Mouse (Mus musculus): ENCODE data around the gene Prrt1. TPM values are rescaled to one million over a fixed set of nuclear protein-coding genes. Genes with fewer than 3 reads are reported as not detected.

Gene Prrt1
- total and polyA plus RNA-seq, 3 experiments: not detected

DNA sequence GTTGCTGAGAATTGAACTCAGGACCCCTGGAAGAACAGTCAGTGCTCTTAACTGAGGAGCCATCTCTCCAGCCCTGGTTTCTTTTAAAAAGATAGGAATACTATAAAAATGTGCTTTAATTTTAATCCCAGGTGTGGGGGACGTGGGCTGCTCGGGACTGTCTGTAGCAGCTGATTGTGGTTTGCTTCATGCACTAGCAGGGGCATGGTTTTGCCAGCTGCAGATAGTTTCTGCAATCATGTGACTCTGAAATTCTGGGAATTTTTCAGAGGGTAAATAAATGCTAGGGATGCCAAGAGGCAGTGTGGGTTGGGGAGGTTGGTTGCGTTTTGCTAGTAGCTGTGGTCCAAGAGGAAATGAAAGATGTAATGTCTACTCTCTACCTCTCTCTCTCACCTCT, 12.6 kb downstream of the Prrt1 start:
- H3K79me2 ChIP-seq (replicated peaks; ENCODE audit: control insufficient read depth, extremely low read depth, insufficient read depth, poor library complexity, severe bottlenecking): no peaks in the 10 kb centered on the region; the same call in 1 of the 2 replicates
- H3K9ac ChIP-seq (ENCODE audit: insufficient read depth, low read depth): no peak overlapping the region
- no peak for DNase-seq (ENCODE audit: extremely low read depth)
- peaks cover 0 to 29% of the 10 kb centered on the region in 2 experiments; a peak in 3 of 4 replicates for H3K4me1 ChIP-seq (ENCODE audit: control insufficient read depth in 1 of 2, insufficient read depth in 2 of 2)
- no peak overlapping the region for H3K27ac ChIP-seq (ENCODE audit: insufficient read depth, low read depth)
- H3K4me2 ChIP-seq (ENCODE audit: insufficient read depth, low read depth, poor library complexity, severe bottlenecking): no peak overlapping the region
- no peak overlapping the region for H3K4me3 ChIP-seq (replicated peaks in 1 of 3; ENCODE audit: low read depth in 2 of 3, low read length in 2 of 3, poor library complexity in 1 of 3)
- peaks cover 9% of the 10 kb centered on the region for H3K9me3 ChIP-seq (replicated peaks; ENCODE audit: low read length)
- TF ChIP-seq MAZ (IDR thresholded peaks at IDR 0.05; ENCODE audit: low read depth, low read length): no peak
- no peak for TF ChIP-seq RAD21 (IDR thresholded peaks at IDR 0.05; ENCODE audit: low read depth, low read length)
- no peak for TF ChIP-seq MAX (IDR thresholded peaks at IDR 0.05; ENCODE audit: low read length)
- TF ChIP-seq CTCF (conservative IDR thresholded peaks at IDR 0.05 in 1 of 2, IDR thresholded peaks at IDR 0.05 in 1 of 2; ENCODE audit: low read depth in 2 of 2, low read length in 2 of 2): no peak
- TF ChIP-seq RCOR1 (conservative IDR thresholded peaks at IDR 0.05; ENCODE audit: low read depth, low read length): no peak
- no peak for TF ChIP-seq MAFK (IDR thresholded peaks at IDR 0.05; ENCODE audit: insufficient replicate concordance, low read length)
- H3K27me3 ChIP-seq (replicated peaks): peaks cover 66% of the 10 kb centered on the region
- dilution Hi-C loops (cut with MboI; ENCODE audit: extremely low pct_ligation_motif_present, extremely low pct_unique_long_range_greater_than_20kb, low sequenced_read_pairs): no loop called here
- peaks cover 0 to 9% of the 10 kb centered on the region in 2 experiments for H3K36me3 ChIP-seq (replicated peaks in 1 of 2; ENCODE audit: control insufficient read depth in 1 of 2, insufficient read depth in 1 of 2, low read length in 1 of 2)
- in situ Hi-C loops (cut with MboI; ENCODE audit: low pct_ligation_motif_present, low pct_unique_long_range_greater_than_20kb, low sequenced_read_pairs): no loop called here

DNA sequence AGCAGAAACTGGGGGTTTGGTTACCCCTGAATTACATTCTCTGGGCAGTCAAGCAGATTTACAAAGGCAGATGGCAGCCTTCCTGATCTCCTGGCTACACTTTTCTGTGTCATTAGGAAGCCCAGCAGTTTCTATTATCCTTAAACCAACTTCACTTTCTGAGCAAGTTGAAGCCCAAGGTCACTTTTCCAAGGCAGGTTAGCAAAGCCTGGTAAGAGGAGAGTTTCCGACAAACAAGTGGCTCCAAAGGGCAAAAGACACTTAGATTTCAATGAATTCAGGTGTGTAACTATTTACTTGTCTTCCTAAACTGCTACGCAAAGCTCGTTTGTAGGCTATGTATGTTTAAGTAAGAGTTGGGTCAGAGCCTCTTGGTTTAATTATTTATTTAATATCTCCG, 14.0 kb downstream of the Prrt1 start:
- Histone ChIP-seq H3K79me2 (replicated peaks; ENCODE audit: control insufficient read depth, extremely low read depth, insufficient read depth, poor library complexity, severe bottlenecking) (no peaks in the 10 kb centered on the region; the same call in 1 of the 2 replicates), H3K4me3 (replicated peaks in 1 of 3; ENCODE audit: low read depth in 2 of 3, low read length in 2 of 3, poor library complexity in 1 of 3) (no peak overlapping the region), H3K4me2 (ENCODE audit: insufficient read depth, low read depth, poor library complexity, severe bottlenecking) (no peak overlapping the region), H3K27me3 (replicated peaks) (peaks cover 51% of the 10 kb centered on the region), H3K9ac (ENCODE audit: insufficient read depth, low read depth) (no peak overlapping the region), H3K36me3 (replicated peaks in 1 of 2; ENCODE audit: control insufficient read depth in 1 of 2, insufficient read depth in 1 of 2, low read length in 1 of 2) (peaks cover 0 to 11% of the 10 kb centered on the region in 2 experiments), H3K27ac (ENCODE audit: insufficient read depth, low read depth) (no peak overlapping the region), H3K4me1 (ENCODE audit: control insufficient read depth in 1 of 2, insufficient read depth in 2 of 2) (peaks cover 4 to 38% of the 10 kb centered on the region in 2 experiments), H3K9me3 (replicated peaks; ENCODE audit: low read length) (peaks cover 9% of the 10 kb centered on the region)
- in situ Hi-C loops (cut with MboI; ENCODE audit: low pct_ligation_motif_present, low pct_unique_long_range_greater_than_20kb, low sequenced_read_pairs): no loop called here
- no peak for DNase-seq (ENCODE audit: extremely low read depth)
- dilution Hi-C loops (cut with MboI; ENCODE audit: extremely low pct_ligation_motif_present, extremely low pct_unique_long_range_greater_than_20kb, low sequenced_read_pairs): no loop called here
- no peak for TF ChIP-seq MXI1 (IDR thresholded peaks at IDR 0.05; ENCODE audit: low read depth, low read length)
- TF ChIP-seq ELF1 (IDR thresholded peaks at IDR 0.05; ENCODE audit: low read depth, low read length): no peak
- no peak for TF ChIP-seq EP300 (IDR thresholded peaks at IDR 0.05; ENCODE audit: low read length)
- TF ChIP-seq USF2 (conservative IDR thresholded peaks at IDR 0.05; ENCODE audit: low read depth, low read length): no peak
- no peak for TF ChIP-seq ETS1 (conservative IDR thresholded peaks at IDR 0.05; ENCODE audit: low read depth, low read length)
- no peak for TF ChIP-seq SMC3 (IDR thresholded peaks at IDR 0.05; ENCODE audit: low read depth, low read length)
- TF ChIP-seq JUND (conservative IDR thresholded peaks at IDR 0.05; ENCODE audit: low read depth, low read length): no peak
- TF ChIP-seq CHD1 (IDR thresholded peaks at IDR 0.05; ENCODE audit: low read depth, low read length): no peak
- no peak for TF ChIP-seq IRF4 (IDR thresholded peaks at IDR 0.05; ENCODE audit: low read depth, low read length)
- TF ChIP-seq CTCF (conservative IDR thresholded peaks at IDR 0.05 in 1 of 2, IDR thresholded peaks at IDR 0.05 in 1 of 2; ENCODE audit: low read depth in 2 of 2, low read length in 2 of 2): no peak
- TF ChIP-seq BHLHE40 (IDR thresholded peaks at IDR 0.05; ENCODE audit: low read depth, low read length): no peak
- TF ChIP-seq ZKSCAN1 (IDR thresholded peaks at IDR 0.05; ENCODE audit: borderline replicate concordance, low read depth, low read length): no peak
- TF ChIP-seq E2F4 (IDR thresholded peaks at IDR 0.05; ENCODE audit: insufficient replicate concordance, low read depth, low read length): no peak
- TF ChIP-seq NELFE (IDR thresholded peaks at IDR 0.05; ENCODE audit: low read depth, low read length): no peak
- TF ChIP-seq RCOR1 (conservative IDR thresholded peaks at IDR 0.05; ENCODE audit: low read depth, low read length): no peak
- no peak for TF ChIP-seq POLR2A (IDR thresholded peaks at IDR 0.05; ENCODE audit: low read depth, low read length)
- no peak for TF ChIP-seq NRF1 (IDR thresholded peaks at IDR 0.05; ENCODE audit: low read depth, low read length)
- TF ChIP-seq TCF12 (IDR thresholded peaks at IDR 0.05; ENCODE audit: low read depth, low read length): no peak
- no peak for TF ChIP-seq ZC3H11A (IDR thresholded peaks at IDR 0.05; ENCODE audit: low read depth, low read length)
- TF ChIP-seq MAX (IDR thresholded peaks at IDR 0.05; ENCODE audit: low read length): no peak
